Mouse (Mus musculus) skeletal muscle tissue, postnatal 0 days (tissue): ENCODE measurements around the gene Eif2d. TPM values are rescaled to one million over a fixed set of nuclear protein-coding genes. Genes with fewer than 3 reads are reported as not detected.

Source experiments
- polyA plus RNA-seq: library from polyadenylated mRNA; unstranded; fragments of >200 nt; fragmentation: Nextera tagmentation; extraction: Ambion mirVana; gene quantifications from 2 replicates; pipeline ENCODE4 v1.2.1, GENCODE M21; 2015

Eif2d gene
- polyA plus RNA-seq, result 27.1 and 29.8 TPM in 2 replicates

GRCm38 (mm10) chr1:131153018-131153629 is at the start of gene Eif2d:
Gene Eif2d (plus strand): TSS chr1:131153181.

DNA sequence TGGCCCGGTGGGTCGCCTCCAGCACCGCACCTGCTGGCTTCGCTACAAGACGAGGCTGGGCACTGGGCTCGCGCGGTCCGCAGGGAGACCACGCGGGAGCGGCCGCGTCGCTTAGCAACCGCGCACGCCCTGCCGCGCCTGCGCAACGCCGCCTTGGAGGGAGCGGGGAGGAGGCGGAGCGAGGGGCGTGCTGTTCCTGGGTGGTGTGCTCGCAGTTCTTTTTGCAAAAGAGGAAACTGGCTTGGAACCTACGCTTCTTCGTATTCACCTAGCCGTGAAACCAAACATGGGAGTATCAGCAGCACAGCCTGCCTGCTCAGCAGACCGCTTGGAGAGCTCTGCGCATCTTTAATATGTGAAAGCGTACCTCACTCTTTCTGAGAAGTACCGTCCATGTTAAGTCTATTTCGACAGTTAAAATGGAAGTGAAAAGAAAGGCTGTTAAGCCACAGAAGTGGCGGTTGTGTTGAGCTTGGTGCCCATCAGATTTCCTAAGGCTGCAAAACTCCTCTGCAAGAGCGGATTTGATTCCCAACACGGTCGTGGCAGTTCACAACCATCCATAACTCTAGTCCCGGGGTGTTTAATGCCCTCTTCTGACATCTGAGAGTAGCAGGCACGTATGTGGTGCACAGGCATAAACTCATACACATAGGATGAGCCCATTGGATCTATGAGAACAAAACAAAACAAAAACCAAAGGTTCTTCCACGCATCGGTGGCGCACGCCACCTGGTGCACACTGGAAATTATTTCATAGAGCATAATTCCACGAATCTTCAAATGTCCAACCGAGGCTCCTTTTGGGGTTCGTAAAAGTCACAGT is 14.6 kb upstream of the Eif2d start, which contains the start of gene Dyrk3:
TSS of gene Dyrk3 (minus strand) at position 150 of the 826 bp plus-strand sequence.

Other genes starting within 250 kb of the Eif2d start
- not detected in 2 replicates for gene Il20, start 241.7 kb upstream of the Eif2d start, polyA plus RNA-seq
- gene Il19, start 213.1 kb upstream of the Eif2d start, polyA plus RNA-seq, result not detected in 2 replicates
- not detected in 2 replicates for gene Il10, start 133.3 kb upstream of the Eif2d start, polyA plus RNA-seq
- gene Mapkapk2, start 55.4 kb upstream of the Eif2d start, polyA plus RNA-seq, result 49.0 and 57.6 TPM in 2 replicates
- gene Dyrk3, start 14.8 kb upstream of the Eif2d start, polyA plus RNA-seq, result 0.08 and 0.37 TPM in 2 replicates
- 1.7 and 2.2 TPM in 2 replicates for gene Rassf5, start 92.1 kb downstream of the Eif2d start, polyA plus RNA-seq
- 1.7 and 2.5 TPM in 2 replicates for gene Ikbke, start 126.4 kb downstream of the Eif2d start, polyA plus RNA-seq